Mouse (Mus musculus): ENCODE results near the gene Col23a1. TPM values are rescaled to one million over a fixed set of nuclear protein-coding genes. Genes with fewer than 3 reads are reported as not detected.
A peak's percentile ranks its signal among the peaks of the same experiment; 100 is the strongest.

Gene Col23a1
- polyA plus RNA-seq (2014; fragmentation: Nextera tagmentation; extraction: Ambion mirVana): 21.6 and 23.2 TPM in 2 replicates

GRCm38 (mm10) chr11:51289564-51290041 is at the start of gene Col23a1:
Gene Col23a1 (plus strand): TSS chr11:51289920.
- peak within 1 kb of the TSS; percentile 61 for H3K4me3 ChIP-seq (ENCODE audit: low read depth, low read length)
- peak within 1 kb of the TSS; percentile 75 for H3K27ac ChIP-seq (ENCODE audit: low read length)
- H3K9ac ChIP-seq (replicated peaks; ENCODE audit: low read depth, low read length): peak within 1 kb of the TSS; percentile 68
- H3K9me3 ChIP-seq (ENCODE audit: control insufficient read depth, low read depth, low read length): no peaks in the 10 kb centered on the region
- peak within 1 kb of the TSS; percentile 72 for H3K4me2 ChIP-seq (replicated peaks; ENCODE audit: low read depth, low read length)
- ATAC-seq (ENCODE audit: insufficient number of reproducible peaks, insufficient read depth, low FRiP score, low read depth): peak; percentile 92
- 0 out of 2 replicates have a peak, but pooled peaks cover 4% of the 10 kb centered on the region for H3K36me3 ChIP-seq (ENCODE audit: control insufficient read depth, insufficient read depth, low read length)
- WGBS: under 1% methylated on average over 37 of the region's 38 CpGs
- H3K27me3 ChIP-seq (ENCODE audit: control insufficient read depth, insufficient read depth, low read length): no peaks in the 10 kb centered on the region
- peaks cover 9% of the 10 kb centered on the region; the same call in 1 of the 2 replicates for H3K4me1 ChIP-seq (ENCODE audit: control insufficient read depth, insufficient read depth, low read length)

GRCm38 (mm10) chr11:51242897-51243296 is 46.8 kb upstream of the Col23a1 start:
- no peaks in the 10 kb centered on the region for H3K27me3 ChIP-seq (ENCODE audit: control insufficient read depth, insufficient read depth, low read length)
- H3K4me3 ChIP-seq (ENCODE audit: low read depth, low read length): no peak overlapping the region
- H3K9me3 ChIP-seq (ENCODE audit: control insufficient read depth, low read depth, low read length): no peaks in the 10 kb centered on the region
- no peaks in the 10 kb centered on the region for H3K4me1 ChIP-seq (ENCODE audit: control insufficient read depth, insufficient read depth, low read length)
- H3K36me3 ChIP-seq (ENCODE audit: control insufficient read depth, insufficient read depth, low read length): no peaks in the 10 kb centered on the region
- no peak for ATAC-seq (ENCODE audit: insufficient number of reproducible peaks, insufficient read depth, low FRiP score, low read depth)
- 89% methylated on average over 2 of the region's 2 CpGs for WGBS
- no peak overlapping the region for H3K4me2 ChIP-seq (replicated peaks; ENCODE audit: low read depth, low read length)
- H3K9ac ChIP-seq (replicated peaks; ENCODE audit: low read depth, low read length): no peak overlapping the region
- H3K27ac ChIP-seq (ENCODE audit: low read length): no peak overlapping the region

GRCm38 (mm10) chr11:51257006-51257405 is 32.7 kb upstream of the Col23a1 start:
- Histone ChIP-seq H3K4me2 (replicated peaks; ENCODE audit: low read depth, low read length) (no peak overlapping the region), H3K4me1 (ENCODE audit: control insufficient read depth, insufficient read depth, low read length) (no peaks in the 10 kb centered on the region), H3K4me3 (ENCODE audit: low read depth, low read length) (no peak overlapping the region), H3K9me3 (ENCODE audit: control insufficient read depth, low read depth, low read length) (no peaks in the 10 kb centered on the region), H3K27me3 (ENCODE audit: control insufficient read depth, insufficient read depth, low read length) (no peaks in the 10 kb centered on the region), H3K36me3 (ENCODE audit: control insufficient read depth, insufficient read depth, low read length) (no peaks in the 10 kb centered on the region), H3K27ac (ENCODE audit: low read length) (no peak overlapping the region), H3K9ac (replicated peaks; ENCODE audit: low read depth, low read length) (no peak overlapping the region)
- ATAC-seq (ENCODE audit: insufficient number of reproducible peaks, insufficient read depth, low FRiP score, low read depth): no peak
- WGBS: 88% methylated on average over 4 of the region's 4 CpGs

GRCm38 (mm10) chr11:51261680-51262219 is 28.0 kb upstream of the Col23a1 start, which contains the start of gene Clk4:
Gene Clk4 (plus strand): TSS chr11:51261730.
- no peaks in the 10 kb centered on the region for H3K27me3 ChIP-seq (ENCODE audit: control insufficient read depth, insufficient read depth, low read length)
- H3K4me1 ChIP-seq (ENCODE audit: control insufficient read depth, insufficient read depth, low read length): peaks cover 7% of the 10 kb centered on the region; the same call in 1 of the 2 replicates
- H3K9ac ChIP-seq (replicated peaks; ENCODE audit: low read depth, low read length): peak within 1 kb of the TSS; percentile 92
- H3K9me3 ChIP-seq (ENCODE audit: control insufficient read depth, low read depth, low read length): no peaks in the 10 kb centered on the region
- 74% methylated on average over 3 of the region's 3 CpGs for WGBS
- peak within 1 kb of the TSS; percentile 96 for H3K4me3 ChIP-seq (ENCODE audit: low read depth, low read length)
- peak within 1 kb of the TSS; percentile 86 for H3K4me2 ChIP-seq (replicated peaks; ENCODE audit: low read depth, low read length)
- peaks cover 1% of the 10 kb centered on the region; the same call in 1 of the 2 replicates for H3K36me3 ChIP-seq (ENCODE audit: control insufficient read depth, insufficient read depth, low read length)
- no peak for ATAC-seq (ENCODE audit: insufficient number of reproducible peaks, insufficient read depth, low FRiP score, low read depth)
- peak within 1 kb of the TSS; percentile 90 for H3K27ac ChIP-seq (ENCODE audit: low read length)

GRCm38 (mm10) chr11:51262342-51263285 is 27.1 kb upstream of the Col23a1 start, which contains the start of gene BC049762:
Gene BC049762 (minus strand): TSS chr11:51263046.
- peak; percentile 98 for ATAC-seq (ENCODE audit: insufficient number of reproducible peaks, insufficient read depth, low FRiP score, low read depth)
- Histone ChIP-seq H3K4me1 (ENCODE audit: control insufficient read depth, insufficient read depth, low read length) (peaks cover 7% of the 10 kb centered on the region; the same call in 1 of the 2 replicates), H3K27ac (ENCODE audit: low read length) (peak within 1 kb of the TSS; percentile 90), H3K9ac (replicated peaks; ENCODE audit: low read depth, low read length) (peak within 1 kb of the TSS; percentile 92), H3K4me3 (ENCODE audit: low read depth, low read length) (peak within 1 kb of the TSS; percentile 96), H3K36me3 (ENCODE audit: control insufficient read depth, insufficient read depth, low read length) (peaks cover 10% of the 10 kb centered on the region), H3K4me2 (replicated peaks; ENCODE audit: low read depth, low read length) (peak within 1 kb of the TSS; percentile 86), H3K9me3 (ENCODE audit: control insufficient read depth, low read depth, low read length) (no peaks in the 10 kb centered on the region), H3K27me3 (ENCODE audit: control insufficient read depth, insufficient read depth, low read length) (no peaks in the 10 kb centered on the region)
- WGBS: 9% methylated on average over 57 of the region's 57 CpGs

GRCm38 (mm10) chr11:51263286-51263831 is 26.4 kb upstream of the Col23a1 start:
- H3K9me3 ChIP-seq (ENCODE audit: control insufficient read depth, low read depth, low read length): no peaks in the 10 kb centered on the region
- under 1% methylated on average over 50 of the region's 50 CpGs for WGBS
- H3K9ac ChIP-seq (replicated peaks; ENCODE audit: low read depth, low read length): peak overlapping the region; percentile 92
- peak overlapping the region; percentile 96 for H3K4me3 ChIP-seq (ENCODE audit: low read depth, low read length)
- H3K27ac ChIP-seq (ENCODE audit: low read length): peak overlapping the region; percentile 90
- peak overlapping the region; percentile 52 for H3K4me2 ChIP-seq (replicated peaks; ENCODE audit: low read depth, low read length)
- H3K4me1 ChIP-seq (ENCODE audit: control insufficient read depth, insufficient read depth, low read length): peaks cover 7% of the 10 kb centered on the region; the same call in 1 of the 2 replicates
- H3K27me3 ChIP-seq (ENCODE audit: control insufficient read depth, insufficient read depth, low read length): no peaks in the 10 kb centered on the region
- peak; percentile 44; the same call in 1 of the 2 replicates for ATAC-seq (ENCODE audit: insufficient number of reproducible peaks, insufficient read depth, low FRiP score, low read depth)
- peaks cover 10% of the 10 kb centered on the region for H3K36me3 ChIP-seq (ENCODE audit: control insufficient read depth, insufficient read depth, low read length)

GRCm38 (mm10) chr11:51264352-51264751 is 25.4 kb upstream of the Col23a1 start:
- no peak for ATAC-seq (ENCODE audit: insufficient number of reproducible peaks, insufficient read depth, low FRiP score, low read depth)
- no peaks in the 10 kb centered on the region for H3K27me3 ChIP-seq (ENCODE audit: control insufficient read depth, insufficient read depth, low read length)
- H3K9me3 ChIP-seq (ENCODE audit: control insufficient read depth, low read depth, low read length): no peaks in the 10 kb centered on the region
- 12% methylated on average over 6 of the region's 6 CpGs for WGBS
- no peak overlapping the region for H3K27ac ChIP-seq (ENCODE audit: low read length)
- peak overlapping the region; percentile 52 for H3K4me2 ChIP-seq (replicated peaks; ENCODE audit: low read depth, low read length)
- H3K9ac ChIP-seq (replicated peaks; ENCODE audit: low read depth, low read length): no peak overlapping the region
- peaks cover 10% of the 10 kb centered on the region for H3K36me3 ChIP-seq (ENCODE audit: control insufficient read depth, insufficient read depth, low read length)
- H3K4me3 ChIP-seq (ENCODE audit: low read depth, low read length): peak overlapping the region; percentile 96
- H3K4me1 ChIP-seq (ENCODE audit: control insufficient read depth, insufficient read depth, low read length): peaks cover 7% of the 10 kb centered on the region; the same call in 1 of the 2 replicates

GRCm38 (mm10) chr11:51265326-51265725 is 24.4 kb upstream of the Col23a1 start:
- Histone ChIP-seq H3K27ac (ENCODE audit: low read length) (no peak overlapping the region), H3K27me3 (ENCODE audit: control insufficient read depth, insufficient read depth, low read length) (no peaks in the 10 kb centered on the region), H3K4me1 (ENCODE audit: control insufficient read depth, insufficient read depth, low read length) (peaks cover 7% of the 10 kb centered on the region; the same call in 1 of the 2 replicates), H3K4me3 (ENCODE audit: low read depth, low read length) (peak overlapping the region; percentile 96; the same call in 1 of the 2 replicates), H3K9ac (replicated peaks; ENCODE audit: low read depth, low read length) (no peak overlapping the region), H3K9me3 (ENCODE audit: control insufficient read depth, low read depth, low read length) (no peaks in the 10 kb centered on the region), H3K36me3 (ENCODE audit: control insufficient read depth, insufficient read depth, low read length) (peaks cover 15% of the 10 kb centered on the region), H3K4me2 (replicated peaks; ENCODE audit: low read depth, low read length) (peak overlapping the region; percentile 52)
- 50% methylated on average over 3 of the region's 3 CpGs for WGBS
- ATAC-seq (ENCODE audit: insufficient number of reproducible peaks, insufficient read depth, low FRiP score, low read depth): no peak

Data from stomach, embryonic 14.5 days (tissue).